Mouse (Mus musculus) hindbrain, embryonic 16.5 days (tissue): ENCODE results near the gene Paqr7. TPM values are rescaled to one million over a fixed set of nuclear protein-coding genes. Genes with fewer than 3 reads are reported as not detected.

Source experiments
- ATAC-seq: fragments of 200-750 bp; cut with Nextera tagmentation; 2 replicates; pipeline ENCODE4 v1.8.0; 2017; ENCODE audit warnings: moderate TSS enrichment, moderate library complexity
- H3K27ac ChIP-seq: fragments of 300-500 bp; sonication (generic); 2 replicates; pipeline ENCODE4 v1.5.1; 2014; ENCODE audit warnings: low read depth, mild to moderate bottlenecking, control low read depth, low read length, moderate library complexity
- H3K27me3 ChIP-seq: fragments of 300-500 bp; sonication (generic); replicated peaks from 2 replicates; pipeline ENCODE4 v1.6.1; 2014; ENCODE audit warnings: low read length; ENCODE audit not compliant: control insufficient read depth, insufficient read depth
- H3K36me3 ChIP-seq: fragments of 300-500 bp; sonication (generic); 2 replicates; pipeline ENCODE4 v1.6.1; 2014; ENCODE audit warnings: mild to moderate bottlenecking, low read length, moderate library complexity, mixed read lengths; ENCODE audit not compliant: control insufficient read depth, insufficient read depth
- H3K4me1 ChIP-seq: fragments of 300-500 bp; sonication (generic); 2 replicates; pipeline ENCODE4 v1.6.1; 2014; ENCODE audit warnings: low read depth, low read length; ENCODE audit not compliant: control insufficient read depth, insufficient read depth
- H3K4me2 ChIP-seq: fragments of 300-500 bp; sonication (generic); 2 replicates; pipeline ENCODE4 v1.6.1; 2014; ENCODE audit warnings: mild to moderate bottlenecking, low read length, control low read depth, moderate library complexity
- H3K4me3 ChIP-seq: fragments of 300-500 bp; sonication (generic); 2 replicates; pipeline ENCODE4 v1.5.1; 2014; ENCODE audit warnings: mild to moderate bottlenecking, low read length, control low read depth, moderate library complexity
- H3K9ac ChIP-seq: fragments of 300-500 bp; sonication (generic); 2 replicates; pipeline ENCODE4 v1.6.1; 2014; ENCODE audit warnings: low read depth, mild to moderate bottlenecking, control low read depth, low read length, moderate library complexity
- H3K9me3 ChIP-seq: fragments of 300-500 bp; sonication (generic); 2 replicates; pipeline ENCODE4 v1.6.1; 2014; ENCODE audit warnings: mild to moderate bottlenecking, low read length, moderate library complexity; ENCODE audit not compliant: control insufficient read depth
- WGBS: fragments of 180-500 bp; shearing (Covaris S2); extraction: QIAGEN DNeasy Blood & Tissue Kit; methylation state at CpG from one replicate; pipeline ENCODE4 v1.1.7; 2014; 5-methylcytosine and 5-hydroxymethylcytosine counted together
- polyA plus RNA-seq: library from polyadenylated mRNA; unstranded; fragments of >200 nt; fragmentation: Nextera tagmentation; extraction: Ambion mirVana; gene quantifications from 2 replicates; pipeline ENCODE4 v1.2.1, GENCODE M21; 2015

The Paqr7 gene
- polyA plus RNA-seq, 1 experiment from 2014 or later = 46.7 TPM

- H3K9ac ChIP-seq = peak within 1 kb of the TSS; percentile 84
- under 1% methylated on average over 54 of the region's 71 CpGs for WGBS
- H3K27ac ChIP-seq = peak within 1 kb of the TSS; percentile 86
- H3K4me3 ChIP-seq = peak within 1 kb of the TSS; percentile 84
- H3K36me3 ChIP-seq = peaks cover 6% of the 10 kb centered on the region
- H3K4me1 ChIP-seq = peaks cover 19% of the 10 kb centered on the region
- H3K27me3 ChIP-seq = no peaks in the 10 kb centered on the region
- H3K9me3 ChIP-seq = no peaks in the 10 kb centered on the region
- peak; percentile 97 for ATAC-seq
- peak within 1 kb of the TSS; percentile 84 for H3K4me2 ChIP-seq
These were observed 38.7 kb downstream of the Paqr7 start, which contains the start of gene Mtfr1l for GRCm38 (mm10) chr4:134534932-134535786. TSS of gene Mtfr1l (minus strand) at chr4:134535387.

GRCm38 (mm10) chr4:134535787-134536151 lies 39.3 kb downstream of the Paqr7 start:
- 7% methylated on average over 8 of the region's 8 CpGs for WGBS
- Histone ChIP-seq H3K27me3 (no peaks in the 10 kb centered on the region), H3K9me3 (no peaks in the 10 kb centered on the region), H3K27ac (peak overlapping the region; percentile 86), H3K9ac (peak overlapping the region; percentile 84), H3K4me1 (peaks cover 19% of the 10 kb centered on the region), H3K4me3 (peak overlapping the region; percentile 84), H3K4me2 (peak overlapping the region; percentile 84), H3K36me3 (peaks cover 12% of the 10 kb centered on the region)
- no peak for ATAC-seq

GRCm38 (mm10) chr4:134538997-134539580 lies 42.6 kb downstream of the Paqr7 start:
- no peak overlapping the region for H3K4me3 ChIP-seq
- 65% methylated on average over 10 of the region's 10 CpGs for WGBS
- peak overlapping the region; percentile 25; the same call in 1 of the 2 replicates for H3K27ac ChIP-seq
- no peak for ATAC-seq
- no peak overlapping the region for H3K9ac ChIP-seq
- H3K4me2 ChIP-seq = no peak overlapping the region
- peaks cover 25% of the 10 kb centered on the region for H3K36me3 ChIP-seq
- H3K4me1 ChIP-seq = peaks cover 11% of the 10 kb centered on the region
- H3K9me3 ChIP-seq = no peaks in the 10 kb centered on the region
- H3K27me3 ChIP-seq = no peaks in the 10 kb centered on the region

GRCm38 (mm10) chr4:134542726-134543125 lies 46.2 kb downstream of the Paqr7 start:
- no peak for ATAC-seq
- Histone ChIP-seq H3K27me3 (no peaks in the 10 kb centered on the region), H3K36me3 (peaks cover 34% of the 10 kb centered on the region), H3K9me3 (no peaks in the 10 kb centered on the region), H3K4me1 (peaks cover 4% of the 10 kb centered on the region), H3K4me3 (no peak overlapping the region), H3K9ac (no peak overlapping the region), H3K4me2 (no peak overlapping the region), H3K27ac (no peak overlapping the region)
- WGBS = 98% methylated on average over 9 of the region's 9 CpGs

- Histone ChIP-seq H3K9ac (no peak overlapping the region), H3K4me3 (no peak overlapping the region), H3K36me3 (peaks cover 34% of the 10 kb centered on the region), H3K27me3 (no peaks in the 10 kb centered on the region), H3K4me1 (peaks cover 6% of the 10 kb centered on the region), H3K9me3 (no peaks in the 10 kb centered on the region), H3K27ac (no peak overlapping the region), H3K4me2 (no peak overlapping the region)
- WGBS = 7% methylated on average over 5 of the region's 5 CpGs
- peak; percentile 64 for ATAC-seq
These were observed 46.8 kb downstream of the Paqr7 start for GRCm38 (mm10) chr4:134543261-134543660.

GRCm38 (mm10) chr4:134546814-134547705 lies 50.6 kb downstream of the Paqr7 start:
- Histone ChIP-seq H3K4me1 (peaks cover 14% of the 10 kb centered on the region), H3K27me3 (no peaks in the 10 kb centered on the region), H3K9ac (0 out of 2 replicates have a peak overlapping the region, but pooled peaks have one; percentile 8), H3K9me3 (peaks cover 5% of the 10 kb centered on the region), H3K27ac (no peak overlapping the region), H3K4me2 (no peak overlapping the region), H3K36me3 (peaks cover 24% of the 10 kb centered on the region), H3K4me3 (no peak overlapping the region)
- no peak for ATAC-seq
- WGBS = 68% methylated on average over 9 of the region's 9 CpGs

- Histone ChIP-seq H3K9ac (no peak overlapping the region), H3K36me3 (peaks cover 17% of the 10 kb centered on the region), H3K4me3 (no peak overlapping the region), H3K4me2 (no peak overlapping the region), H3K9me3 (peaks cover 5% of the 10 kb centered on the region), H3K27me3 (no peaks in the 10 kb centered on the region), H3K4me1 (peaks cover 18% of the 10 kb centered on the region), H3K27ac (no peak overlapping the region)
- 69% methylated on average over 18 of the region's 18 CpGs for WGBS
- ATAC-seq = no peak
These were observed 51.9 kb downstream of the Paqr7 start for GRCm38 (mm10) chr4:134548169-134548938.

GRCm38 (mm10) chr4:134549899-134550298 lies 53.4 kb downstream of the Paqr7 start:
- peaks cover 5% of the 10 kb centered on the region for H3K9me3 ChIP-seq
- no peak overlapping the region for H3K27ac ChIP-seq
- H3K9ac ChIP-seq = no peak overlapping the region
- H3K4me2 ChIP-seq = no peak overlapping the region
- H3K4me3 ChIP-seq = no peak overlapping the region
- no peak for ATAC-seq
- no peaks in the 10 kb centered on the region for H3K27me3 ChIP-seq
- H3K36me3 ChIP-seq = peaks cover 9% of the 10 kb centered on the region
- over 99% methylated on average over 8 of the region's 8 CpGs for WGBS
- H3K4me1 ChIP-seq = peaks cover 18% of the 10 kb centered on the region
